Mouse (Mus musculus) stomach, postnatal 0 days (tissue): ENCODE results near the gene Med12l.

Source experiments
- CTCF ChIP-seq: IDR thresholded peaks from 2 replicates; pipeline ENCODE4 v1.5.1; 2016; ENCODE audit warnings: antibody characterized with exemption, low read depth, mild to moderate bottlenecking, moderate library complexity
- EP300 ChIP-seq: optimal IDR thresholded peaks from 2 replicates; pipeline ENCODE3; 2016; ENCODE audit warnings: antibody characterized with exemption

DNA sequence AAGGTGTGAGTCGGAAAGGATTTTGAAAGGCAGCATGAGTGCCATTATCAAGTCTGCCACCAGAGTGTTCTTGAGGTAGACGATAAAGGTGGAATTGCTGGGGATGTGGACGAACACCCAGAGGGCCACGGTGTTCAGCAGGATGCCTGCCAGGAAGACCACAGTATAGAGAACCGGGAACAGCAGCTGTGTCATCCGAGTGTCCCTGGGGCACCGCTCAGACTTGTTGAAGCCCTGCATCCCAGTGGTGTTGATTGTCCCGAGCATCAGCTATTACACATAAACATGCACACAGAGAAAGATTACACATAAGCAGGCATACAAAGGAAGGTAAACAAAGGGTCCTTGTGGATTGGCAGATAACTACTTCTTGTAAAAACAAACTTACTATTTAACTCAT is 204.5 kb downstream of the Med12l start:
- TF ChIP-seq EP300 (no peak), CTCF (no peak)
